Mouse (Mus musculus) urinary bladder, postnatal 36 days (tissue): ENCODE measurements around the gene Arl5a.

Source experiments
- DNase-seq, 2 experiments: peaks; one replicate each; pipeline ENCODE4 v3.0.0; 2022; ENCODE audit warnings: low spot score in 2 of 2, mixed read lengths in 1 of 2

Arl5a gene

DNA sequence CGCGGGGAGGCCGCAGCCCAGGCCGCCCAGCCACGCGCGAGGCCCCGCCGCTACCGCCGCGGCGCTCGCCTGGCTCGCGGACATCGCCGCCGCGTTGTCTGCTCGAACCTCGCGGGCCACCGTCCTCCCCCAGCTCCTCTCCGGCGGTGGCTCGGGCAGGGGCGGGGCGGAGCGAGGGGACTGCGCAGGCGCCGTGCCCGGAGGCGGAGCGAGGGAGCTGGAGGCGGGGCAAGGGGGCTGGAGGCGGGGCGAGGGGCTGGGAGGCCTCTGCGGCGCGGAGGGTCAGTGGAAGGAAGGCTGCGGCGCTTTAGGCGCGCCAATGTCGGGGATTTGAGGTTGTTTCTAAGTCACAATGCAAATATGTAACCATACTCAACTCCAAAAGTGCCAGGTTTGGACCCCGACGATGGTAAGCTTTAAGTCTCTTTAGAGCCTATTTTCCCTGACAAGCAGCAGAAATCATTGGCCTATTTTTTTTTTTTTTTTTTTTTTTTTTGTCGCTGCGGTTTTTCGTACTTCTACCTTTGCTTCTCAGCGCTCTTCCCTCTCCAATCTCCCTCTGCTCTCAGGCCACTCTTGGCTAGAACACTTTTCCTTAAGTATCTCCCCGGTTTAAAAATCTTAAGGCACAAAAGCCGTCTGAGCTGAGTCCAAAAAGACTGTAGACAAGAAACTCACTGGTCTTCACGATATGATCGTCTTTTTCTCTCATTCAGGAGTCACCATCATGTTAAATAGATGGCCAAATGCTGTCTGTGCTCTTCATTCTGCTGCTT, at the start of gene Arl5a:
Gene Arl5a (minus strand): TSS at position 155 of the 776 bp plus-strand sequence.
- peak; percentile 92 to 95 for DNase-seq

DNA sequence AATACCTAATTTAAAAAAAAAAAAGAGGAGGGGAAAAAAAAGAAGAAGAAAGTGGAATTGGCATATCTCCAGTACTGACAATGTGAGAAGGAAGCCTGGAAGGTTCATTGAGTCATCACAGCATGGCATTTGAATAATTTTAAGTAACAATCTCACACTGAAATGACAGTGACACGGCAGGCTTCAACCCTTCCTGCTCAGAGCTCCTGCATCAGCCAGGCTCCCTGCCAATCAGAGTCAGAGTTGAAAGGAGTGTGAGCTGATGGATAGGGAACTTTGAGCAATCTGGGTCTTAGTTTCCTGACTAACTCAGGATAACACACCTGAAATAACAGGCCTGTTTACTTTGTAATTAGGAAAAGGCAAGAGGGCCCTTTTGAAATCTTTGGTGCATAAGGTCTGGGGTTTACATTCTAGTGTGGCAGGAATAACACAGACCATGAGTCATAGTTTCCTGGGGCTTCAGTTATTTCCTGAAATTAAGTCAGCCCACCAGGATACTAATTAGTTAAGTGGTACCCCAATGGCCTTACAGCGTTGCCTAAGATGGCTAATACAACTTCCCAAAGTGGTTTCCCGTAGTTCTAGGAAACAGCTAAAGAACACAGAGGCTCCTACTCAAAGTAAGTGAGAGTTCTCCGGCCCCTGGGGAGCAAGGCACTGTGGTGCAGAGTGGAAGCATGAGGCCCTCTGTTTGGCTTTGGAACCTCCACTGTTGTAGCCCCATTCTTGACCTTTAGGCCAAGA, 47.0 kb upstream of the Arl5a start:
- DNase-seq = peak in 1 of 2 experiments; percentile 14

DNA sequence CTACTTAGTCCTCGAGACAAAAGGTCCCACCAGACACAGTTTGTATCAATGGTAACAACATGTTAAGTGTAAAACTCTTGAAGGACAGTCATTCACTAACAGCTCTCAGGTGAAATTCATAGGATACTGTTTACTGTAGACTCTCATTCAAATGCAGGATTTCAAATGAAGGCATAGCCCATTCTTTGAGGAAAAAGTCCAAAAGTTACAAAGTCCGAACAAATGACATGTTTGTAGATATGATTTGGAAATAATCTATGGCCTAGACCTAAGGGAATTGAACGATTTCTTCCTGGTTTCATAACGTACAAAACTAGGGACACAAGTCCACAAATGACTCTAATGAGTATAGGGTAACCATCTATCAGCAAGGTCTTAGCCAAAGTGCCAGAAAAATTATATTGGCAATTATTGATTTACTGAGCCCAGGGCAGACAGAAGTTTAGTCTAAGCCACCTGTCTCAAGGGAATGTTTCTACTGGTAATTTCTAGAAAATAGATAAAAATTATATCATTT, 45.4 kb upstream of the Arl5a start:
- no peak for DNase-seq

DNA sequence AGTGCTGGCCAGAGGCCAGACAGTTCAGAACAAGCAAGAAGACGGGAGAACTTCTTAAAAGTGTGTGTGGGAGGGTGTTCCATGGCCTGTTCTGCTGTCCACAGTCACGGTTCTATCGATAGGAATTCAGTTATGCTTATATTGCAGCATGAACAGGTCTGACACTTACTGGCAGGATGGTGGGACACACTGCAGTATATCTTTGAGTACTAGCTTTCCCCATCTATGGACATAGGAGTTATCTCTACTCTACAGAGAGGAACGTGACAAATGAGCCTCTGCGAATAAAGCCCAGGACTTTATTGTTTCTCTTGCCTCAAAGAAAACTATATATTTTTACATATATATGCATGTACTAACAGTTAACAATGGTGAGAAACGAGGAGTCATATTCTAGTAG, 42.9 kb upstream of the Arl5a start:
- DNase-seq = no peak

DNA sequence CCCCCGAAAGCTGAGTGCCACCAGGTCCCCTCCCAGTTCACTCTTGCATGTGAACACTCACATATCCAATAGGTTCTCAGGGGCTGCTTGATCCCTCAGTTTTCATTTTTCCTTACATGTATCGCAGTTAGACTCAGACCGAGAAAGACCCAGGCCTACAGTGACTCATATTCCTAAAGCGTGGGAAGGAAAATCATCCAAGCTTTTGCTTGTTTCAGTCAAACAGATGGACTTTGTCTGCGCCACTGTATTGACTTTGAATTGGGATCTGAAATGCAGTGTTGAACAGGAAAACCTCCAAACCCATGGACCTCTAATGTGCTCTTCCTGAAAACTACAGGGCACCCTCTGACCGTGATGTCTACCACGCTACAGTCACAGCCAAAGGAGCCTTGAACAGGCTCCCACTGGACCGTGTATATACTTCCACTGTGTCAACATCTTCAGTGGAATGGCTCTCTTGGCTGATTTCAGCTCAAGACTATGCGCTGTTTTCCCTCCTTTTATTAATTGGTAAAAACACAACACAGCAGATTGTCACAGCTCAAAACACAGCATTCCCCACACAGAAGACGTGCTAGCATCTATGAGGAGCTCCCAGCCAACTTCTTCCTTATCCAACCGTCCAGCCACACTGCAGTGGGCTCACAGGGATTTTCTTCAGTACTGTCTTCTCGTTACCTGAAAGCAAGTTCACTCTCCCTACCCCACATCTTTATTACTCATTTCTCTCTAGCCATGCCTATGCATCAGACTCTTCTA, 36.7 kb upstream of the Arl5a start:
- no peak for DNase-seq

DNA sequence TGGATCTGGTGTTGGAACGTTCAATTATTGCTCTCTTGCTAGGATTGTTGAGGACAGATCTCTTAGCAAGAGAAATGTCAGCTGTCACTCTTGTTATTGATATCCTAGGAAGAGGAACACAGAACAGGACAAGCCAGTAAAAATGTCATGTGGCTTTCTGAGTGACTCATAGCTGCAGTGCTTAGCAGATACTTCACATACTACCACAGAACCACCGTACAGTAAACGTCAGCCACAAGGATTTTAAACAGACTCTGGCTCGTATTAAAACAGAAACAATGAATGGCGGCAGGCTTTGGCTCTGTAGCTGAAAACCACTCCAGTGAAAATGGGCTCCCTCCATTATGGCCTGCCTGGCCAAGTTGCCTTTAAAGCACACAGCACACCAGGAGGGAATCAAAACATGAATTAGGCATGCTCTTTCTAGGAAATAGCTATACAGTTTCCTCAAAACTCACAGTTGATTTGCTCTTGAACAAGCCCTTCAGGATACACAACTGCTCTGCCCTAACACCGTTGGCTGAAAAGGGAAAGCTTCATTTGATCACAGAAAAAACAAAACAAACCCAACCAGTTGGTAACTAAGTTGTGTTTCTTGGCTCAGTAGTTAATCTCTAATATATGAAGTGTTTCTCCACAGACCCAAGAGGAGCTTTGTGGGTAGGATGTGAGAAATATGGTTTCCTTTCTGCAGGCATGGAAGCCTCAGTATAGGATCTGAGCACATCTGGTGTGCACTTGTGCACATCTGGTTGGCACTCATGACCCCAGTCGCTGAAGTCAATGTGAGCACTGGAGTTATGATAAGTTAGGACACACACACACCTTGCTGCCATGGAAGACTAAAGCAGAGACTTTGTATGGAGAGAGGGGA, 31.1 kb upstream of the Arl5a start:
- DNase-seq = no peak

DNA sequence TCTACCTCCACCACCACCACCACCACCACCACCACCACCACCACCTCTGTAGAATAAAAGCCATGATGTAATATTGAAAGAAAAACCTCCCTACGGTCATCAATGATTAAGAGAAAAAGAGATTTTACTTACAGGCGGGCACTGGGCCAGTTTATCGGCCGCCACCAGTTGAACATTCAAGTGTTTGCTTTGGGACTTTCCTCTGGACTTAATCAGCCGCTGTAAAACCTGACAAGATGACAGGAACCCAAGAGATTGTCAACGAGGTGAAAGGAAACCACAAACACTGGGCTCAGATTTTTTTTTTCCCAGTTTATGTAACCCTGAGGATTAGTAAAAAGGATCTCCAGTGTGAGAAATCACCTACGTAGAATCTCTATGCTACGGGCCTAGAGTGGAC, 25.1 kb upstream of the Arl5a start:
- no peak for DNase-seq

DNA sequence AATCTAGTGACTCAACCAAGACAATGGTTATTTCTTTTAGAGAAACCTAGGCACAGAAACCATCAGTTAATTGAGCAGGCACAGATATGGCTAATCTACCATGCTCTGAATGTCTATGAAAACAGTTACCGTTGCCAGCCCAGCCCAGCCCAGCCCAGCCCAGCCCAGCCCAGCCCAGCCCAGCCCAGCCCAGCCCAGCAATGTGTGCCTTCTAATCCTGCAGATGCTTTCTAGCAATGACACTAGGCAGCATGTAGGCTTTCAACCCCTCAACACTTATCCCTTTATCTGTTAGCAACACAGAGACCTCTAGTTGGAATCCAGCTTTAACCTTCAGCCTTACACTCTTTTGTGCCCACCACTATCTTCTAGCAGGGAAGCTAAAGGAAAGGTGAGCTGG, 24.2 kb upstream of the Arl5a start:
- no peak for DNase-seq

DNA sequence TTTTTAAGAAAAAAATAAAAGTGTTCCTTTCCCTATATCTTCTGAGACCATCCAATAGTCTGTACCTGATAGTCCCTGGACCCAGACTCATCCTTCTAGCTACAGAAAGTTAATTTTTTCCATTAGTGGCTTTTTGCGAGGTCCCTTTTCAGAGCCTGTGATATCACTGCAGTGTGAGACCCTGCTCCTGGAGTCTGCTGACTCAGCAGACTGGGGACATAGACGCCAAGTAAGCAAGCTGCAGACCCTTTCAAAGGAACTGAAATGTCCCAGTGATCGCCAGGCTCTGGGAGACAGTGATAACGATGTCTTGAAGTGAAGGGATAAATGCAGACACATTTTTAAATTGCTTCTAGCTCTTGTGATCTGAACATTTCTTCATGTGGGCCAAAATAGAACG, 21.9 kb upstream of the Arl5a start:
- no peak for DNase-seq

DNA sequence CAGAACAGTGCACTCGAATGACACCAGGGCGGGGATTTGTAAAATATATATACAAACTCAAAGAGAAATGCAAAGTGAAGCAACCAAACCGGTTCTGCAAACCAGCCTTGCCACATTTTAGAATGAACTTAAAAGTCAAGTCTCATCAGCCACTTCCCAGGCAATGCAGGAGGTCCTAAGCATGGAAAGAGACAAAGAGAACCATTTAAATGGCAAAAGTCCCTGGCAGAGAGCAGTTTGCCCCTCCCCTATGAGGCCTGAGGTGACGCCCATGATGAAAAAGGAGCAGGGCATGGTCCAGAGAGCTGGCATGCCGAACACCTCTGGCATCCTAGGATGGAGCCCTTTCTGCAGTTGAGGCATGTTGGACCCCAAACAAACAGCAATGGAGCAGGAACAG, 17.4 kb upstream of the Arl5a start:
- peak; percentile 31 to 35 for DNase-seq

DNA sequence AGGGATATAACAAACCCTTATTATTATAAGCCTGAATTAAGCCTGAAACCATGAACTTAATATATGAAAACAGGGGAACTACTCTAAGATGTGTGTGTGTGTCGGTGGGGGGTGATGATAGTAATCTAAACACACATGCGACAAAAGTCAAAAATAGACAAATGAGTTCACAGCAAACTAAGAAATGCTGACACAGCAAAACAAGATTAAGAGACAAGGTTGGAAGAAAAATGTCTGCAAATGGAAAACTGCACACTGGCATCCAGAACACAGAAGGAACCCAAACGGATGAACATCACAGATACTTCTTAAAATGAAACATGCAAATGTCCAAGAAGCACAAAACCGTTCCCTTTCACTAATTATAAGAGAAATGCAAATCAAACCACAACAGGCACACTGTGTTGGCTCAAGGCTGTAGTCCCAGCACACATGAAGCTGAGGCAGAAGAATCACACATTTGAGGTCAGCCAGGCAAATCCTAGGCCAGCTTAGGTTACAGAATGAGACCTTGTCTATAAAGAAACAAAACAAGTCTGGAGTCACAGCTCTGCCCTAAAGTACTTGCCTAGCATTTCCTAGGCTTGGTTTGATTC, 15.8 kb upstream of the Arl5a start:
- DNase-seq = no peak

DNA sequence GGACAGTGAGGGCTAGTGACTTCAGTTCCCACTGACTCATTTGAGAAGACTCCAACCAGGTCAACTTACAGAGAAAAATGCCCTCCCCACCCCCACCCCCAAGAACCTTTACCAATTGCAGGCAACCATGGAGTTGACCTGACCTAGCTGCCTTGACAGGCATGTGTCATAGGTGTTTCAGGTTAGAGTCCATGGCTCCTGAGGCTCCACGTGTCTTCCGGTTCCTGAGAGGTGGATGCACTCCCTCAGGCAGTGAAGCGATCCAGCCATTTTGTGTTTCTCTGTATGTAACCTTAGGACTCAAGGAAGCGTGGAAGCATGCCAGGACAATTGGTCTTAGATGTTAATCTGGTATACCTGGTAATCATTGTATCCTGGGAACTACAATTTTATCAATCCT, 13.7 kb upstream of the Arl5a start:
- no peak for DNase-seq

DNA sequence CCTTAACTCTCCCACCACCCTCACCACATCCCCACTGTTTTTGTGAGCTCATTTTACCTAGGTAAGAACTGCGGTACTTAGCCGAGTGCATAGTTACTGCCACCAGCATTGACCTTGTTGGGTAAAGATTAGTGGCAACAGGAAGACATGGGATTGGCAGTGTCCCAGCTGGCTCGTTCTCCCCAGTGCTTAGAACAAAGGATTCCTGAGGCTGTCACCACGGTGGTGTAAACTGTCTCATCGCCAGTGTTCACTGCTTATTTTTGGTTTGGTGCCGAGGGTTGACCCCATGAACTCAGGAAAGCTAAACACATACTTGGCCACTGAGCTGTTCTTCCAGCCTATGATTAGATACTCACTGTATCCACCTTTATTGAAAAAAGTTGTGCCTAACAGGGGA, 13.3 kb upstream of the Arl5a start:
- DNase-seq = peak in 1 of 2 experiments; percentile 26

DNA sequence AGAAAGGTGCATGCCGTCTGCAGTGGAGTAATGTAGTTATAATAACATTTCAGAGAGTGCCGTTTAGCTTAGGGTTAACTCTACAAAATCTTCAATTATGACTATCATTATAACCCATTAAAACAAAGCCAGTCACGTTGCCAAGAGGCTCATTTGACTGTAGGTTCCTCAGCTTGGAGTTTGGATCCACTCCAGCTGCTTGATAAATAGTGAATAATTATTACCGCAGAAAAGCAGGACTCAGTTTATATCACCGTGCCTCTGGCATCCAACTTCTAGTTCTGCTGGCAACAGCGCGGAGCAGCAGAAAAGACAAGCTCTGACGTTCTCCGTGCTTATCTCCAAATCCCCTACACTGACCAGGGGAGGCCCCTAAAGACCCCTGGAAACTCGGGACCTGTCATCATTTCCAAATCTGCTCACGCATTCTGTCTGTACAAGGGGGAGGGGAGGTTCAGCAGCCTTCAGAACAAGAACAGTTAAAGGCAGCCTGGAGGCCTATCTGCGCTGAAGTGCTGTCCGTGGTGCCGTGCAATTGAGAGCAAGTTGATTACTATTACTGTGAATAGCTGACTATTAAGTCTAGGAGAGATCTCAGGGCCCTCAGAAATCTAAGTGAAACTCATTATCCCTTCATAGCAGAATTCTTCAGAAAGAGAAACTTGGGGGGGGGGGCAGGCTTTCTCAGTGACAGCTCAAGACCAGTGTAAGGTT, 11.4 kb upstream of the Arl5a start:
- DNase-seq = no peak

DNA sequence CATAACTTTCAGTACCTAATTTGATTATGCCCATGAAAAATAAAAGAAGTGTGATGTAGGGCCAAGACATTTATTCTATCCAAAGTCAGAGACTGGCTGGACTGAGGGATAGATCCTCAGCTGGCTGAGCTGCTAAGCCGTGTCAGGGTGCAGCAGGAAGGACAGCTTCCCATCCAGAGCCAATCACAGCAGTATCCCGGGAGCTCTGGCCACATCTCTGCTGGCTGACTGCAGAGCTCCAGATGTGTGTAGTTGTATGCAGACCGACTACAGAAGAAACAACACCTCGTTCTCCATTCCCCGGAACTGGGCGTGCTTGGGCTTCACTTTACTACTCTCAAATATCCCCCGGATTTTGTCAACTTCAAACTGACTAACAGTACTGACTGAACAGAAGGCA, 8.7 kb upstream of the Arl5a start:
- no peak for DNase-seq

DNA sequence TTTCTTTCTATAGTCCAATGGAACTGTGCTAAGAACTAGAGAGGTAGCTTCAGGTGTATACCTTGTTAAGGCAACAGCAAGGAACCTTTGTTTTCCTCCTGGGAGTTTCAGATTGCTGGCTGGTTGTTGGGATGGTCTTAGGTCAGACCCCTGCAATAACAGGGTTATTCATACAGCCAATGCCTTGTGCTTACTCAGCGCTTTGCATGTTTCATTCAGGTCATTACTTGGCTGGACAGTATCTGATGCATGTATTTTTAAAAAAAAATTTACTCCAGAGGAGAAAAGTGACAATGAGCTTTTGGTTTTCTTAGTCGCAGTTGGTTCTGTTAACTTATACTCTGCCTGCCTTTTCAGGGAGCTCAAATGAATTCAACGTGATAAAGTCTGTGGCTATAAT, 2.7 kb upstream of the Arl5a start:
- DNase-seq = no peak

DNA sequence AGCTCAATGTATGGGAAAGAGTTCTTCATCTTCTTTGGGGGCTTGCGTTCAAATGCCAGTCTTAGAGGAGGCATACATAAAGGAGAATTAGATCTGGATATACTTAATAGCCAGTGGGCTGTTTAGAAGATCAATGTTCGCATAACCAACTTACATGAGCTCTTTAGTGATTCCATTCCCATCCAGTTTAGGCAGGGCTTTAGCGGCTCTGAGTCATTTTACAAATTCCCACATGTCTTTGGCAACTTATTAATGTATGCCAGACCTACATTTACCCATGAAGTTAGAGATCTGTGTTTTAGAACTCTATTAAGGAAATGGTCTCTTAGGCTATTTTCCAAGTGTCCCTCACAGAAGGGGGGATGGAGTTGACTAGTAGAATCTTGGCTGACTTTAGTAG, 1.3 kb upstream of the Arl5a start:
- DNase-seq = no peak

DNA sequence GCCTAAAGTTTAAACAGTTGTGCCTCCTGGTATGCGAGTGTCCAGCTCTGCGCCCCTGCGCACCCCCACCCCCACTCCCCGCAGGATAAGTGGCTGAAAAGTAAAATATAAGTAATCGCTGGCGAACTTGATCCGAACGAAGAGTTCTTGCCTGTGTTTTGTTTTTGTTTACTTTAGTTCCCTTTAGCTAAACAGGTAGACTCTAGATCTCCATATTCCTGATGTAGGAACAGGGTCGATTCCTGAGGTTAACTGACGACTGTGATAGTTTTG, 758 bp upstream of the Arl5a start:
- DNase-seq = no peak

DNA sequence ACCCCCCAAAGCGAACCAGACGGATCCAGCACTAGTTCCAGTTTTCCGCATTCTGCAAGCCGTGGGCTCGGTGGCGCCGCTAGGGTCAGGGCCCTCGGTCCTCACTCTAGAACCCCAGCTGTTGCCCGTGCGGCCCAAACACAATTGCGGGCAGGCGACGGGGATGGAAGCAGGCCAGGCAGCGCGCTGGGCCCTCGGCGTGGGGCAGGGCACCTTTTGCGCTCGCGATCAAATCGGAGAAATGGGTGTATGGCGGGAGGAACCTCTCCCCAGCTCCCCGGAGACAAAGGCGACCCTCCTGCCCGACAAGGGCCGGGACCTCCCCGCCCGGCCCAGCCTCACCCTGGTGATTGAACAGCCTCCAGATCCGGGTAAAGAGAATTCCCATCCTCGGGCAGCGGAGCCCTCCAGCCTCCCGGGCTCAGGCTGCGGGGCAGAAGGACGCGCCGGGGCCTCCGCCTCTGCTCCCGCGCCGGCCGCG, 413 bp downstream of the Arl5a start:
- DNase-seq = peak in 1 of 2 experiments; percentile 44

DNA sequence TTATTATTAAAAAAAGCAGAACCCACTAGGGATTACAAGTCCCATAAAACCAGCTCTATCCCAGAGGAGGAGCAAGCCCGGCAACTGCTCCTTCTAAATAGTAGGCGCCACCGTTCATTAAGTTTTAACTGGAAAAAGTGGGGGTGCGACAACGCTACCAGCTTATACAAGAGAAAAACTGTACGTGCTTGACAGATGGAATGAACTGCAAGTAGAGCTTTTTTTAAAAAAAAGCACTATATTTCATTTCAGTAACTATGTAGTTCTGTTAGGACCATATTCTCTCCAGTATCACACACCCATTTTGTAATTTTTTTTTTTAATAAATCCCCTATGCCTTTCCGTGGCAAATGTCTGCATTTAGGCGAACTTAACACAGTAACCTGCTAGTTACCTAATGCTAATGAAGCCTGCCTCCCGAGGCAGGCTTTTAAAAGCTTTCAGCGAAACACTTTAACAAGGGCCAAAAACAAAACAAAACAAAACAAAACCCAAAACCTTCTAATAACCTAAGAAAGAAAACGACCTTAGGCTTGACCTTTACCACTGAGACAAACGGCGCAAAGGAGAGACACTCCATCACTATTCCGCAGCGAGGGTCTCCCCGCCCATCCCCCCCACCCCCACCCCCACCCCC, 972 bp downstream of the Arl5a start:
- DNase-seq = no peak
